Mouse (Mus musculus) CH12.LX (cell line): ENCODE data around the gene Sgcb.

ENCODE experiments used
- CHD1 ChIP-seq: IDR thresholded peaks from 2 replicates; pipeline ENCODE4 v1.6.1; 2012; ENCODE audit warnings: low read depth, low read length, improper control_type of control experiment, inconsistent platforms
- CTCF ChIP-seq, 2 experiments: IDR thresholded peaks in 1 of 2; conservative IDR thresholded peaks in 1 of 2; 2 replicates each; pipeline ENCODE4 v1.5.1; 2011 to 2012; ENCODE audit warnings: low read depth in 2 of 2, low read length in 2 of 2, improper control_type of control experiment in 1 of 2, inconsistent platforms in 1 of 2, mild to moderate bottlenecking in 1 of 2, moderate library complexity in 1 of 2
- EP300 ChIP-seq: IDR thresholded peaks from 2 replicates; pipeline ENCODE4 v1.6.1; 2011; ENCODE audit warnings: low read length, improper control_type of control experiment
- JUN ChIP-seq: IDR thresholded peaks from 2 replicates; pipeline ENCODE4 v1.6.1; 2011; ENCODE audit warnings: low read depth, mild to moderate bottlenecking, low read length, improper control_type of control experiment, moderate library complexity; ENCODE audit not compliant: insufficient read depth
- KAT2A ChIP-seq: IDR thresholded peaks from 2 replicates; pipeline ENCODE4 v1.6.1; 2012; ENCODE audit warnings: low read length, improper control_type of control experiment, inconsistent platforms; ENCODE audit not compliant: insufficient replicate concordance
- MAFK ChIP-seq: IDR thresholded peaks from 2 replicates; pipeline ENCODE4 v1.6.1; 2011; ENCODE audit warnings: low read length, improper control_type of control experiment; ENCODE audit not compliant: insufficient replicate concordance
- MAX ChIP-seq: IDR thresholded peaks from 2 replicates; pipeline ENCODE4 v1.6.1; 2011; ENCODE audit warnings: low read length, improper control_type of control experiment
- MEF2A ChIP-seq: IDR thresholded peaks from 2 replicates; pipeline ENCODE4 v1.6.1; 2014; ENCODE audit warnings: low read depth, mild to moderate bottlenecking, inconsistent platforms, low read length, improper control_type of control experiment, borderline replicate concordance
- MYC ChIP-seq: IDR thresholded peaks from 2 replicates; pipeline ENCODE4 v1.6.1; 2011; ENCODE audit warnings: low read depth, mild to moderate bottlenecking, improper control_type of control experiment, low read length
- POLR2A ChIP-seq: IDR thresholded peaks from 2 replicates; pipeline ENCODE4 v1.6.1; 2011; ENCODE audit warnings: low read depth, mild to moderate bottlenecking, improper control_type of control experiment, low read length
- USF1 ChIP-seq: IDR thresholded peaks from 2 replicates; pipeline ENCODE4 v1.6.1; 2014; ENCODE audit warnings: low read depth, mild to moderate bottlenecking, inconsistent platforms, low read length, improper control_type of control experiment
- ZC3H11A ChIP-seq: IDR thresholded peaks from 2 replicates; pipeline ENCODE4 v1.6.1; 2012; ENCODE audit warnings: low read depth, mild to moderate bottlenecking, inconsistent platforms, low read length, improper control_type of control experiment

GRCm38 (mm10) chr5:73615211-73615610 lies 32.4 kb downstream of the Sgcb start:
- TF ChIP-seq MEF2A: no peak
- no peak for TF ChIP-seq POLR2A
- TF ChIP-seq CTCF (conservative IDR thresholded peaks at IDR 0.05 in 1 of 2, IDR thresholded peaks at IDR 0.05 in 1 of 2; ENCODE audit: low read depth in 2 of 2, low read length in 2 of 2): no peak
- TF ChIP-seq MAFK: no peak
- TF ChIP-seq CHD1: no peak
- no peak for TF ChIP-seq JUN
- no peak for TF ChIP-seq MYC
- TF ChIP-seq ZC3H11A: no peak
- no peak for TF ChIP-seq MAX
- no peak for TF ChIP-seq EP300
- TF ChIP-seq KAT2A: no peak
- TF ChIP-seq USF1: no peak
